Mouse (Mus musculus): Measurements from ENCODE around the gene Slc6a5. TPM values are rescaled to one million over a fixed set of nuclear protein-coding genes. Genes with fewer than 3 reads are reported as not detected.

The Slc6a5 gene
- polyA plus RNA-seq, 1 experiment, result not detected

GRCm38 (mm10) chr7:49879051-49879450 is 30.9 kb upstream of the Slc6a5 start:
- no peak overlapping the region for H3ac ChIP-seq (ENCODE audit: control insufficient read depth, insufficient read length, low read depth)
- no peaks in the 10 kb centered on the region for H3K27me3 ChIP-seq (ENCODE audit: control insufficient read depth, insufficient read depth, insufficient read length)
- no peaks in the 10 kb centered on the region for H3K79me2 ChIP-seq (ENCODE audit: control insufficient read depth, insufficient read depth)
- H3K79me3 ChIP-seq (ENCODE audit: low read depth), result no peaks in the 10 kb centered on the region
- no peak for TF ChIP-seq MYOG (IDR thresholded peaks at IDR 0.05; ENCODE audit: control insufficient read depth, extremely low read depth, insufficient read length)
- TF ChIP-seq CEBPB (IDR thresholded peaks at IDR 0.05; ENCODE audit: low read depth), result no peak
- TF ChIP-seq CTCF (IDR thresholded peaks at IDR 0.05; ENCODE audit: control insufficient read depth, insufficient read depth, insufficient read length), result no peak
- TF ChIP-seq FOSL1 (IDR thresholded peaks at IDR 0.05; ENCODE audit: insufficient read depth, low read length, poor library complexity, severe bottlenecking), result no peak
- no peak for TF ChIP-seq MYOD1 (IDR thresholded peaks at IDR 0.05; ENCODE audit: control insufficient read depth, insufficient read length, low read depth)
- TF ChIP-seq USF1 (IDR thresholded peaks at IDR 0.05; ENCODE audit: low read depth), result no peak
- no peak for TF ChIP-seq MAX (IDR thresholded peaks at IDR 0.05)
- no peak overlapping the region for H3K4me3 ChIP-seq (ENCODE audit: insufficient read depth, poor library complexity, severe bottlenecking)
- H3K36me3 ChIP-seq (ENCODE audit: control insufficient read depth, insufficient read depth), result no peaks in the 10 kb centered on the region

- Histone ChIP-seq H3K79me2 (ENCODE audit: control insufficient read depth, insufficient read depth) (no peaks in the 10 kb centered on the region), H3K27me3 (ENCODE audit: control insufficient read depth, insufficient read depth, insufficient read length) (no peaks in the 10 kb centered on the region), H3K36me3 (ENCODE audit: control insufficient read depth, insufficient read depth) (no peaks in the 10 kb centered on the region), H3K79me3 (ENCODE audit: low read depth) (no peaks in the 10 kb centered on the region), H3K4me3 (ENCODE audit: insufficient read depth, poor library complexity, severe bottlenecking) (no peak overlapping the region), H3ac (ENCODE audit: control insufficient read depth, insufficient read length, low read depth) (no peak overlapping the region)
- TF ChIP-seq FOSL1 (IDR thresholded peaks at IDR 0.05; ENCODE audit: insufficient read depth, low read length, poor library complexity, severe bottlenecking) (no peak), CEBPB (IDR thresholded peaks at IDR 0.05; ENCODE audit: low read depth) (no peak), MAX (IDR thresholded peaks at IDR 0.05) (no peak), MYOG (IDR thresholded peaks at IDR 0.05; ENCODE audit: control insufficient read depth, extremely low read depth, insufficient read length) (no peak), CTCF (IDR thresholded peaks at IDR 0.05; ENCODE audit: control insufficient read depth, insufficient read depth, insufficient read length) (no peak), USF1 (IDR thresholded peaks at IDR 0.05; ENCODE audit: low read depth) (no peak), MYOD1 (IDR thresholded peaks at IDR 0.05; ENCODE audit: control insufficient read depth, insufficient read length, low read depth) (no peak)
Observed at GRCm38 (mm10) chr7:49879998-49880707, 29.8 kb upstream of the Slc6a5 start.

GRCm38 (mm10) chr7:49882288-49882687 is 27.7 kb upstream of the Slc6a5 start:
- Histone ChIP-seq H3K79me3 (ENCODE audit: low read depth) (no peaks in the 10 kb centered on the region), H3K79me2 (ENCODE audit: control insufficient read depth, insufficient read depth) (no peaks in the 10 kb centered on the region), H3K4me3 (ENCODE audit: insufficient read depth, poor library complexity, severe bottlenecking) (no peak overlapping the region), H3K36me3 (ENCODE audit: control insufficient read depth, insufficient read depth) (no peaks in the 10 kb centered on the region), H3K27me3 (ENCODE audit: control insufficient read depth, insufficient read depth, insufficient read length) (no peaks in the 10 kb centered on the region), H3ac (ENCODE audit: control insufficient read depth, insufficient read length, low read depth) (peak overlapping the region; percentile 23)
- no peak for TF ChIP-seq MYOG (IDR thresholded peaks at IDR 0.05; ENCODE audit: control insufficient read depth, extremely low read depth, insufficient read length)
- no peak for TF ChIP-seq CTCF (IDR thresholded peaks at IDR 0.05; ENCODE audit: control insufficient read depth, insufficient read depth, insufficient read length)
- TF ChIP-seq MAX (IDR thresholded peaks at IDR 0.05), result no peak
- TF ChIP-seq FOSL1 (IDR thresholded peaks at IDR 0.05; ENCODE audit: insufficient read depth, low read length, poor library complexity, severe bottlenecking), result no peak
- no peak for TF ChIP-seq USF1 (IDR thresholded peaks at IDR 0.05; ENCODE audit: low read depth)
- no peak for TF ChIP-seq MYOD1 (IDR thresholded peaks at IDR 0.05; ENCODE audit: control insufficient read depth, insufficient read length, low read depth)

- H3K36me3 ChIP-seq (ENCODE audit: control insufficient read depth, insufficient read depth), result no peaks in the 10 kb centered on the region
- no peaks in the 10 kb centered on the region for H3K79me2 ChIP-seq (ENCODE audit: control insufficient read depth, insufficient read depth)
- no peaks in the 10 kb centered on the region for H3K27me3 ChIP-seq (ENCODE audit: control insufficient read depth, insufficient read depth, insufficient read length)
- H3K4me3 ChIP-seq (ENCODE audit: insufficient read depth, poor library complexity, severe bottlenecking), result no peak overlapping the region
- no peak for TF ChIP-seq MAX (IDR thresholded peaks at IDR 0.05)
- TF ChIP-seq CEBPB (IDR thresholded peaks at IDR 0.05; ENCODE audit: low read depth), result no peak
- TF ChIP-seq CTCF (IDR thresholded peaks at IDR 0.05; ENCODE audit: control insufficient read depth, insufficient read depth, insufficient read length), result no peak
- no peak for TF ChIP-seq MYOD1 (IDR thresholded peaks at IDR 0.05; ENCODE audit: control insufficient read depth, insufficient read length, low read depth)
- TF ChIP-seq USF1 (IDR thresholded peaks at IDR 0.05; ENCODE audit: low read depth), result no peak
- no peak for TF ChIP-seq FOSL1 (IDR thresholded peaks at IDR 0.05; ENCODE audit: insufficient read depth, low read length, poor library complexity, severe bottlenecking)
- TF ChIP-seq MYOG (IDR thresholded peaks at IDR 0.05; ENCODE audit: control insufficient read depth, extremely low read depth, insufficient read length), result no peak
- H3K79me3 ChIP-seq (ENCODE audit: low read depth), result no peaks in the 10 kb centered on the region
- H3ac ChIP-seq (ENCODE audit: control insufficient read depth, insufficient read length, low read depth), result peak overlapping the region; percentile 34
Observed at GRCm38 (mm10) chr7:49882694-49883389, 27.1 kb upstream of the Slc6a5 start.

- Histone ChIP-seq H3K36me3 (ENCODE audit: control insufficient read depth, insufficient read depth) (no peaks in the 10 kb centered on the region), H3K27me3 (ENCODE audit: control insufficient read depth, insufficient read depth, insufficient read length) (no peaks in the 10 kb centered on the region), H3K79me2 (ENCODE audit: control insufficient read depth, insufficient read depth) (no peaks in the 10 kb centered on the region), H3K79me3 (ENCODE audit: low read depth) (no peaks in the 10 kb centered on the region), H3ac (ENCODE audit: control insufficient read depth, insufficient read length, low read depth) (no peak overlapping the region), H3K4me3 (ENCODE audit: insufficient read depth, poor library complexity, severe bottlenecking) (no peak overlapping the region)
- TF ChIP-seq MYOD1 (IDR thresholded peaks at IDR 0.05; ENCODE audit: control insufficient read depth, insufficient read length, low read depth) (peak; percentile 43), CEBPB (IDR thresholded peaks at IDR 0.05; ENCODE audit: low read depth) (peak; percentile 19), CTCF (IDR thresholded peaks at IDR 0.05; ENCODE audit: control insufficient read depth, insufficient read depth, insufficient read length) (no peak), USF1 (IDR thresholded peaks at IDR 0.05; ENCODE audit: low read depth) (no peak), FOSL1 (IDR thresholded peaks at IDR 0.05; ENCODE audit: insufficient read depth, low read length, poor library complexity, severe bottlenecking) (peak; percentile 40)
Observed at GRCm38 (mm10) chr7:49887776-49888390, 22.1 kb upstream of the Slc6a5 start.
